Mouse (Mus musculus): ENCODE results near the gene Gm19426.
A peak's percentile ranks its signal among the peaks of the same experiment; 100 is the strongest.

Gm19426 gene

GRCm38 (mm10) chr2:84721182-84721581 lies 22.3 kb downstream of the Gm19426 start:
- DNase-seq (ENCODE audit: low spot score) = no peak

DNA sequence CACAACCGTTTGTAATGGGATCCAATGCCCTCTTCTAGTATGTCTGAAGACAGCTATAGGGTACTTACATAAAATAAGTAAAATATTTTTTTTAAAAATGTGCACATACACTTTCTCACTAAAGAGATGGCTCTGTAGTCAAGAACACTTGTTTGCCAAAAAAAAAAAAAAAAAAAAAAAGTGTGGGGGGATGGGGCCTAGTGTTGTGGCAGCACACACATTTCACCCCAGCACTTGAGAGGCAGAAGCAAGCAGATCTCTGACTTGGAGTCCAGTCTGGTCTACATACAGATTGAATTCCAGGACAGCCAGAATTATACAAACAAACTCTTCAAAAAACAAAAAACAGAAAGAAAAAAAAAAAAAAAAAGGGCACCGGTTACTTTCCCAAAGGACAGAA lies 22.7 kb downstream of the Gm19426 start:
- DNase-seq (ENCODE audit: low spot score) = no peak

- no peak for DNase-seq (ENCODE audit: low spot score)
These were observed 26.1 kb downstream of the Gm19426 start for GRCm38 (mm10) chr2:84717357-84717756.

GRCm38 (mm10) chr2:84716423-84717355 lies 26.8 kb downstream of the Gm19426 start:
- no peak for DNase-seq (ENCODE audit: low spot score)

DNA sequence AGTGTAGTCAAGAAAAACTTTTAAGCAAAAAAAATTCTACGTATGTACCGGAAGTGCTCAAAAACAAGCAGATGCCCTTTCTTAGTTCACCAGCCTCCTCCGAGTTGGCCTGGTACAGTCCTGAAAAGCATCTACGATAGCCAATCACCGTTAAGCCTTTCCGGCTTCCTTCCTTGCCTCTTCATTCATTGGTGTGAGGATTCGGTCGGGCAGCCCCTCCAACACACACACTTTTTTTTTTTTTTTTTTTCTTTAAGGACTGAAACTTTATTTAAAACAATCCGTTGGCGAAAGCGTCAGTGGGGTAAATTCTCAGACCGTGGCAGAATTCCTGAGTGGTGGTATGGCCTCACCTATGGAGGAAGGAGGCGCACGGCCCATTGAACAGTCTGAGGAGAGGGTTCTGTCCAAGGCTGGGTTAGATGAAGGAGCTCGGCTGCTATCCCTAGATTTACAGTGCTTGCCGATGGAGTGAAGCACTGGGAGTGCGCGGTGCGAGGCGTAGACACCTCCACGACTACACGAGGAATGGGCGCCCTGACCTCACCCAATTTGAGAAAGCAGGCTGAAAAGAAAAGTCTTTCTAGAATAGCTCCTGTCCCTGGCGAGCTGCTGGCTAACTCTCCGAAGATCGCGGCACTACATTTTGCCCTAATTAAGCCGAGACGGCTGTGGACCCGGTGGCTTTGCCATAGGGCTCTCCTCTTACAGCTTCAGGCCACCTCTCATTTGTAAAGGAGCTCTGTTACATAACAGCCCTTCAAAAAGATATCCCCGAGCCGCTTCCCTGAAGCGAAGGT lies 27.7 kb downstream of the Gm19426 start:
- peak; percentile 60 for DNase-seq (ENCODE audit: low spot score)

DNA sequence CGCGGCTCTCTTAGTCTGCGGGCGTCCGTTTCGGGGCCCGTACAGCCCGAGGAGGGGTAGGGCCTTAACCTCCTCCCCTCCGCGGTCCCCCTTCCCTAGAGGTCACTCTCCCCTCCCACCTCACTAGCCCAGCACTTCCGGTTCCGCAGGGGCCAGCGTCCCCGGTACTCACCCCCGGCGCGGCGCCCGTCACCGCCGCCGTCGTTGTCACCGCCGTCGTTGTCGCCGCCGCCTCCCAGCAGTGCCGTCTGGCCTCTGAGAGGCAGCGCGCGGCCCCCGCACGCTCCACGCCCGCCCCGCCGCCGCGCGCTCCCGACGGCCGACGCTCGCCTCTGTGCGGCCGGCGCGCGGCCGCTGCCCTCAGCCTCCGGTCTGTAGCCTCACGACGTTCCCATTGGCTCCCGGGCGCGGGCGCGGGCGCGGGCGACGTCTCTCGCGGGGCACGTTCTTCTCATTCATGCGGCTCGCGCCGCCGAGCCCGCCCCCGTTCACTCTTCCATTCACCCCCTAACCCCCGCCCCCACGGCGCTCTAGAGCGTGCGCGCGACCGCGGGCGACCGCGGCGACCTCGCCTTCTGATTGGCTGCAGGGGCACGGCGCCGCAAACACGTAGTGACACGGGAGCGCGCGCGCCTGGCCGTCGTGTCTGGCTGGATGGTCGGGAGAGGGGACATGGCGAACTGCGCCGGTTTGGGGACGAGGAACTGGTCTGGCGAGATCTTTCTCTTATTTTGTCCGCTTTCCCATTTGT lies 28.5 kb downstream of the Gm19426 start, which contains the start of gene Zdhhc5:
Zdhhc5 (minus strand) TSS at position 370 of the 751 bp plus-strand sequence.
- peak; percentile 99 for DNase-seq (ENCODE audit: low spot score)

GRCm38 (mm10) chr2:84714422-84714810 lies 29.0 kb downstream of the Gm19426 start:
- no peak for DNase-seq (ENCODE audit: low spot score)

DNA sequence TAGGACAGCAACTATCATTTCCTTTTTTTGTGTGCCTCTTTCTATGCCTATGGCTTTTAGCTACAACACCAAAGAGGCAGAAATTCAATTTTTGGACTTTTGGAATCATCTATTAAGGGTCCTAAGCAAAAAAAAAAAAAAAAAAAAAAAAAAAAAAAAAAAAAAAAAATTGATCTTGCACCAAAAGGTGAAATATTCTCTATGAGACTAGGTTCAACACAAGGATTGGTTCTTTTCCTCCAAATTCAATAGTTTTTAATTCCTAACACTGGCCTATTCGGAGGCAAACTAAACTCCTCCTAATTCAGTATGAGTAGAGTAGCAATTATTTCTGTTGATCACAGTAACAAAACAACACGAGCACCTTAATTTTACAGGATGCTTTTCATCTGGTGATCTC lies 31.6 kb downstream of the Gm19426 start:
- DNase-seq (ENCODE audit: low spot score) = no peak

- no peak for DNase-seq (ENCODE audit: low spot score)
These were observed 35.9 kb downstream of the Gm19426 start for GRCm38 (mm10) chr2:84707523-84707922.

- no peak for DNase-seq (ENCODE audit: low spot score)
These were observed 38.2 kb downstream of the Gm19426 start for GRCm38 (mm10) chr2:84705295-84705694.

DNA sequence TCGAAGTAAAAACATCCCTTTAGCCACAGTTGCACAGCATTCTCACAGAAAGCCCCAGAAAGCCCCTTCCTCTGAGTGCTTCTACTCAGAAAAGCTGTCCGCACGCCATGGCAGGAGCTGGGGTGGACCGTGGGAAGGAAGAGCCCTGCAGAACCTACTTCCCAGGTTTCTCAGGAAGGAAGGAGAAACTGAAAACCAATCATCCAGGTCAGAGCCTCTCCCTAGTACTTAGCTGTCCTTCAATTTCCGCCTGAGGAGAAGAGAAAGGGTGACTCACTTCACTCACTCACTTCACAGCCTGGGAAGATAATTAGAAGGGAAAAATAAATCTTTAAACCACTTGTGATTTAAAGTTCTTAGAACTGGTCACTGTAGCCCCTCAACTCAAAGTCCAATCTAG lies 39.1 kb downstream of the Gm19426 start:
- DNase-seq (ENCODE audit: low spot score) = no peak

DNA sequence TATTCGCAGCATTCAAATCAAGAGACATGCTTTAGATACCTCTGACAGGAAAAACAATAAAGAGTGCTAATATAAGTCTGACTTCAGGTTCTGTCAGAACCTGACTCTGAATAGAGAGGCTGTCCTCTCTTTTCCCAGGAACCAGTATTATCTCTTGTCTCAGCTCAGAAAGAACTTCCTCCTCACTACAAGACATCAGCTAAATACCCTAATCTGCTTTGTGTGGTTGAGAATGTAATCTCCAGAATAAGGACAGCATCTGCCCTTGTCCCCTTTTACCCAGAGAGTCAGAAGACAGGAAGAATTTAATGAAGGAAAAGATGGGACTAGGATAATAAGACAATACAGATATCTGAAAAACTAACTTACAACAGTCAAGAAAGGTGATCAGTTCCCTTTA lies 40.0 kb downstream of the Gm19426 start:
- no peak for DNase-seq (ENCODE audit: low spot score)

DNA sequence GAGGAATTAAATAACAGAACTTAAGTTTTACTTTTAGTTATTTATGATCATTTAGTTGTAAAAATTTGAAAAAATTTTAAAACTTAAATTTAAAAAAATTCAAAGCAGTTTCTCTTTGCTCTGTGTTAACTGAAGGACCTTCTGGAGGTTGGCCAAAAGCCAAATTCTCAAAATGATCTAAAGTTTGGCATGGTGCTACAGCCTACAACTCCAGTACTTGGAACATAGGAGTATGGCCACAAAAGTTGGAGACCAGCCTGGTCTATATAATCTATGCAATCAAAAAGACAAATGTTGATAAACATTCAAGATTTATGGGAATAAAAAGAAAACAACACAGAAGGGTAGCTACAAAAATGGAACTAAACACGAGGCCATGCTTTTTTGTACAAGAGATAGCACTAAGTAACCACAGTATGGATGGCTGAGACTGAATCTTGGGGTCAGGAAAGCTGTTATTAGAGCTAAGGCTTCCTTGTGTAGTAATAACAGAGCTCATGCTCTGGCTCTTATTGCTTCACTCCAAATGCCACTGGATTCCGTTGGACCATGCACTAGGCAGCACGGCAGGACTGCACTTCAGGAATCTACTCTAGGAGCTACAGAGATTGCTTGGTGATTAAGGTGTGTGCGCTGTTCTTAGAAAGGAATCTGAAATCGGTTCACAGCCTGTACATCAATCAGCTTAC lies 48.3 kb downstream of the Gm19426 start:
- DNase-seq (ENCODE audit: low spot score) = no peak

All from ovary, postnatal 36 days (tissue).